In the genomic region with DNA sequence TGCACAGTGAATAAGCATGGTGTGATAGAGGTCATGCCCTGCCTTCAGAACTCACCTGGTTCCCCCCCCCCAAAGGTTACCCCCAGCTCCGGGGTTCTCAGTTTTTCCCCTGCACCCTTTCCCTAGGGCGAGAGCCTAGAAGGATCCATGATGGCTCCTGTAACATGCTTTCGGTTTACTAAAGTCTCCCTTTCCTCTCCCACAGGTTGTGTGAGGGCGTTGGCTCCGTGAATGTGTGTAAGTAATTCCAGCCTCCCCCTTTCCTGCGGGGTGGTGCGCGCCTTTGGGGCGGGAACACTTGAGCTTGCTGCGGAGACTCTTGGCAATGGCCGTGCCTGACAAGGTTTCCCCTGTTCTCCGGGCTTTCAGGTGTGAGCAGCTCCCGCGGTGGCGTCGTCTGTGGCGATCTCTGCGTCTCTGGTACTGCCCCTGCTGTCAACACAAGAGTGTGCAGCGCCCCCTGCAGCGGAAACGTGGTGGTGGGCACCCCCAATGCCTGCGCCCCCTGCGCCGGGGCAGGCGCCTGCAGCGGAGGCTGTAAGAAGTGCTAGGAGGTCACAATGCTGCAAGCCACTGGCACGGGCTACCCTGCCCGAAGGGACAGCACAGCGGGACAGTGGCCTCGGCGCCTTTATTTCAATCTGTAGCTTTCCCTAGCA, we compare ENCODE assay signal across 8 mouse cellular contexts. TPM values are rescaled to one million over a fixed set of nuclear protein-coding genes. Genes with fewer than 3 reads are reported as not detected.
DNase-seq lines count a peak whose midpoint lies in the region; ATAC-seq lines count a peak whose summit lies in the region.

No protein-coding gene starts in this region.

- no peaks in the 10 kb centered on the region for H3K36me3 ChIP-seq in forebrain, embryonic 11.5 days (ENCODE audit: control insufficient read depth, insufficient read depth, low read length)
- H3K36me3 ChIP-seq in neural tube, embryonic 14.5 days (ENCODE audit: control insufficient read depth, insufficient read depth, low read length), result no peaks in the 10 kb centered on the region

- H3K4me3 ChIP-seq in forebrain, embryonic 11.5 days (ENCODE audit: low read depth, low read length), result peak overlapping the region; percentile 12; the same call in 1 of the 2 replicates
- peak overlapping the region; percentile 18 for H3K4me3 ChIP-seq in neural tube, embryonic 14.5 days (ENCODE audit: low read depth, low read length)

- H3K27ac ChIP-seq in forebrain, embryonic 11.5 days (ENCODE audit: low read depth, low read length), result no peak overlapping the region
- no peak overlapping the region for H3K27ac ChIP-seq in neural tube, embryonic 14.5 days (ENCODE audit: low read depth, low read length)

- peak; percentile 39; the same call in 1 of the 2 replicates for ATAC-seq in forebrain, embryonic 11.5 days (replicated peaks; ENCODE audit: low FRiP score)
- peak; percentile 65 to 68; a peak in 3 of 4 replicates for ATAC-seq in hematopoietic stem cell, adult 5-6 weeks (replicated peaks in 1 of 2; ENCODE audit: insufficient read depth in 1 of 2, low FRiP score in 2 of 2, low TSS enrichment in 1 of 2, low read depth in 1 of 2, poor library complexity in 2 of 2, severe bottlenecking in 2 of 2)
- ATAC-seq in neural tube, embryonic 14.5 days (ENCODE audit: low read depth), result peak; percentile 58; the same call in 1 of the 2 replicates

- H3K4me1 ChIP-seq in forebrain, embryonic 11.5 days (replicated peaks; ENCODE audit: control insufficient read depth, insufficient read depth, low read length), result no peaks in the 10 kb centered on the region; the same call in 1 of the 2 replicates
- H3K4me1 ChIP-seq in neural tube, embryonic 14.5 days (ENCODE audit: control insufficient read depth, insufficient read depth, low read length), result peaks cover 6% of the 10 kb centered on the region; the same call in 1 of the 2 replicates

- H3K4me2 ChIP-seq in forebrain, embryonic 11.5 days (ENCODE audit: low read depth, low read length, severe bottlenecking), result peak overlapping the region; percentile 48
- H3K4me2 ChIP-seq in neural tube, embryonic 14.5 days (ENCODE audit: low read depth, low read length), result peak overlapping the region; percentile 67

- DNase-seq in urinary bladder, adult 18-20 months (ENCODE audit: low spot score in 2 of 2), result peak; percentile 15 to 45
- DNase-seq in urinary bladder, postnatal 10 days (ENCODE audit: low spot score), result no peak
- DNase-seq in forebrain, embryonic 11.5 days (ENCODE audit: low spot score), result peak; percentile 82
- peak; percentile 12 to 36 for DNase-seq in layer of hippocampus, adult 8-10 months (ENCODE audit: low spot score in 2 of 2)
- peak; percentile 50 to 74 for DNase-seq in lung, adult 18-20 months
- DNase-seq in thymus, postnatal 4 days, result peak; percentile 93

- H3K9ac ChIP-seq in forebrain, embryonic 11.5 days (ENCODE audit: low read length), result peak overlapping the region; percentile 27; the same call in 1 of the 2 replicates
- H3K9ac ChIP-seq in neural tube, embryonic 14.5 days (replicated peaks; ENCODE audit: low read depth, low read length), result peak overlapping the region; percentile 35; the same call in 1 of the 2 replicates

- no peaks in the 10 kb centered on the region for H3K27me3 ChIP-seq in forebrain, embryonic 11.5 days (ENCODE audit: control insufficient read depth, insufficient read depth, low read length)
- no peaks in the 10 kb centered on the region for H3K27me3 ChIP-seq in neural tube, embryonic 14.5 days (ENCODE audit: control insufficient read depth, insufficient read depth, low read length)

- no peaks in the 10 kb centered on the region for H3K9me3 ChIP-seq in forebrain, embryonic 11.5 days (ENCODE audit: control insufficient read depth, low read length)
- no peaks in the 10 kb centered on the region for H3K9me3 ChIP-seq in neural tube, embryonic 14.5 days (ENCODE audit: control insufficient read depth, low read length)

- WGBS in forebrain, embryonic 11.5 days, result 9% methylated on average over 31 of the region's 31 CpGs
- 14% methylated on average over 31 of the region's 31 CpGs for WGBS in neural tube, embryonic 14.5 days

RNA-seq across cellular contexts. Expression of a gene that starts 5.9 kb away (rescaled TPM):
- not detected in 2 replicates for polyA plus RNA-seq in forebrain, embryonic 11.5 days (2014; fragmentation: Nextera tagmentation; extraction: Ambion mirVana)
- total RNA-seq in hematopoietic stem cell, adult 5-6 weeks (2017), result not detected in 2 replicates
- not detected for total RNA-seq in layer of hippocampus, adult 8-10 months (2022)
- not detected in 2 replicates for polyA plus RNA-seq in neural tube, embryonic 14.5 days (2014; fragmentation: Nextera tagmentation; extraction: Ambion mirVana)

RNA-seq across cellular contexts. Expression of a gene that starts 12.2 kb away (rescaled TPM):
- polyA plus RNA-seq in forebrain, embryonic 11.5 days (2014; fragmentation: Nextera tagmentation; extraction: Ambion mirVana), result 0.27 TPM in 1 of 2 replicates, not detected in the other
- 0.56 TPM in 1 of 2 replicates, not detected in the other for total RNA-seq in hematopoietic stem cell, adult 5-6 weeks (2017)
- total RNA-seq in layer of hippocampus, adult 8-10 months (2022), result not detected
- not detected in 2 replicates for polyA plus RNA-seq in neural tube, embryonic 14.5 days (2014; fragmentation: Nextera tagmentation; extraction: Ambion mirVana)

RNA-seq across cellular contexts. Expression of a gene that starts 15.6 kb away (rescaled TPM):
- polyA plus RNA-seq in forebrain, embryonic 11.5 days (2014; fragmentation: Nextera tagmentation; extraction: Ambion mirVana), result not detected in 2 replicates
- not detected in 2 replicates for total RNA-seq in hematopoietic stem cell, adult 5-6 weeks (2017)
- total RNA-seq in layer of hippocampus, adult 8-10 months (2022), result not detected
- polyA plus RNA-seq in neural tube, embryonic 14.5 days (2014; fragmentation: Nextera tagmentation; extraction: Ambion mirVana), result 0.17 TPM in 1 of 2 replicates, not detected in the other

RNA-seq across cellular contexts. Expression of a gene that starts 31.6 kb away (rescaled TPM):
- not detected in 2 replicates for polyA plus RNA-seq in forebrain, embryonic 11.5 days (2014; fragmentation: Nextera tagmentation; extraction: Ambion mirVana)
- total RNA-seq in hematopoietic stem cell, adult 5-6 weeks (2017), result not detected in 2 replicates
- total RNA-seq in layer of hippocampus, adult 8-10 months (2022), result not detected
- not detected in 2 replicates for polyA plus RNA-seq in neural tube, embryonic 14.5 days (2014; fragmentation: Nextera tagmentation; extraction: Ambion mirVana)

RNA-seq across cellular contexts. Expression of a gene that starts 37.9 kb away (rescaled TPM):
- polyA plus RNA-seq in forebrain, embryonic 11.5 days (2014; fragmentation: Nextera tagmentation; extraction: Ambion mirVana), result not detected in 2 replicates
- not detected in 2 replicates for total RNA-seq in hematopoietic stem cell, adult 5-6 weeks (2017)
- total RNA-seq in layer of hippocampus, adult 8-10 months (2022), result not detected
- polyA plus RNA-seq in neural tube, embryonic 14.5 days (2014; fragmentation: Nextera tagmentation; extraction: Ambion mirVana), result 0.29 TPM in 1 of 2 replicates, not detected in the other
